Mouse (Mus musculus): ENCODE measurements around the gene Fam20a.

Fam20a gene

GRCm38 (mm10) chr11:109721781-109722446, at the start of gene Fam20a:
Fam20a (minus strand) TSS chr11:109722279.
- peak; percentile 60 for DNase-seq (ENCODE audit: low read depth)

- no peak for DNase-seq (ENCODE audit: low read depth)
Observed at GRCm38 (mm10) chr11:109771381-109771780, 49.3 kb upstream of the Fam20a start.

- peak; percentile 56 for DNase-seq (ENCODE audit: low read depth)
Observed at GRCm38 (mm10) chr11:109770185-109770584, 48.1 kb upstream of the Fam20a start.

GRCm38 (mm10) chr11:109769091-109769490, 47.0 kb upstream of the Fam20a start:
- DNase-seq (ENCODE audit: low read depth): no peak

GRCm38 (mm10) chr11:109760063-109760462, 38.0 kb upstream of the Fam20a start:
- no peak for DNase-seq (ENCODE audit: low read depth)

- peak; percentile 56 for DNase-seq (ENCODE audit: low read depth)
Observed at GRCm38 (mm10) chr11:109758616-109759215, 36.6 kb upstream of the Fam20a start.

GRCm38 (mm10) chr11:109754105-109754602, 32.1 kb upstream of the Fam20a start:
- no peak for DNase-seq (ENCODE audit: low read depth)

GRCm38 (mm10) chr11:109751636-109752603, 29.8 kb upstream of the Fam20a start:
- DNase-seq (ENCODE audit: low read depth): no peak

- no peak for DNase-seq (ENCODE audit: low read depth)
Observed at GRCm38 (mm10) chr11:109745210-109745609, 23.1 kb upstream of the Fam20a start.

- DNase-seq (ENCODE audit: low read depth): no peak
Observed at GRCm38 (mm10) chr11:109737967-109738366, 15.9 kb upstream of the Fam20a start.

GRCm38 (mm10) chr11:109736406-109736805, 14.3 kb upstream of the Fam20a start:
- no peak for DNase-seq (ENCODE audit: low read depth)

GRCm38 (mm10) chr11:109734341-109734740, 12.3 kb upstream of the Fam20a start:
- no peak for DNase-seq (ENCODE audit: low read depth)

- no peak for DNase-seq (ENCODE audit: low read depth)
Observed at GRCm38 (mm10) chr11:109732726-109733438, 10.8 kb upstream of the Fam20a start.

GRCm38 (mm10) chr11:109728371-109728770, 6.3 kb upstream of the Fam20a start:
- DNase-seq (ENCODE audit: low read depth): no peak

- DNase-seq (ENCODE audit: low read depth): peak; percentile 50
Observed at GRCm38 (mm10) chr11:109722711-109723110, 632 bp upstream of the Fam20a start.

- DNase-seq (ENCODE audit: low read depth): no peak
Observed at GRCm38 (mm10) chr11:109721320-109721780, 729 bp downstream of the Fam20a start.

- no peak for DNase-seq (ENCODE audit: low read depth)
Observed at GRCm38 (mm10) chr11:109720809-109721319, 1.2 kb downstream of the Fam20a start.

GRCm38 (mm10) chr11:109719399-109719798, 2.7 kb downstream of the Fam20a start:
- no peak for DNase-seq (ENCODE audit: low read depth)

GRCm38 (mm10) chr11:109717966-109718895, 3.8 kb downstream of the Fam20a start:
- no peak for DNase-seq (ENCODE audit: low read depth)

GRCm38 (mm10) chr11:109717448-109717847, 4.6 kb downstream of the Fam20a start:
- DNase-seq (ENCODE audit: low read depth): no peak

Measured in induced T-regulatory cell, adult 2 months (primary cell).